ENCODE assay signal across 8 mouse cellular contexts in genomic region chr11:26209811-26210581, GRCm38 (mm10). TPM values are rescaled to one million over a fixed set of nuclear protein-coding genes. Genes with fewer than 3 reads are reported as not detected.
DNase-seq lines count a peak whose midpoint lies in the region; ATAC-seq and TF ChIP-seq lines count a peak whose summit lies in the region.

No protein-coding gene starts in this region.

- H3K27me3 ChIP-seq in lung, embryonic 16.5 days (ENCODE audit: control insufficient read depth, insufficient read depth, low read depth, low read length): no peaks in the 10 kb centered on the region

- no peaks in the 10 kb centered on the region for H3K36me3 ChIP-seq in ES-E14 (ENCODE audit: control insufficient read depth, insufficient read depth, low read length, poor library complexity, severe bottlenecking)
- H3K36me3 ChIP-seq in lung, embryonic 16.5 days (ENCODE audit: control insufficient read depth, insufficient read depth, low read length): no peaks in the 10 kb centered on the region

- H3K9me3 ChIP-seq in ES-E14 (ENCODE audit: control insufficient read depth, insufficient read depth, low read depth, low read length): no peaks in the 10 kb centered on the region
- H3K9me3 ChIP-seq in lung, embryonic 16.5 days (ENCODE audit: control insufficient read depth, low read length): no peaks in the 10 kb centered on the region

- in situ Hi-C loops in ES-E14 (cut with MboI; ENCODE audit: low sequenced_read_pairs in 2 of 2, unreplicated experiment in 2 of 2): no loop called here

- 2% methylated on average over 46 of the region's 73 CpGs for WGBS in lung, embryonic 16.5 days

- peak; percentile 97 for ATAC-seq in lung, embryonic 16.5 days (ENCODE audit: low read depth)

- no peaks in the 10 kb centered on the region; a peak in 1 of 4 replicates for H3K4me1 ChIP-seq in ES-E14 (ENCODE audit: control insufficient read depth in 2 of 2, insufficient read depth in 2 of 2, low read length in 2 of 2, poor library complexity in 1 of 2)
- H3K4me1 ChIP-seq in lung, embryonic 16.5 days (replicated peaks; ENCODE audit: control insufficient read depth, insufficient read depth, low read length): no peaks in the 10 kb centered on the region

- H3K4me3 ChIP-seq in ES-E14 (ENCODE audit: insufficient read depth in 1 of 2, low read depth in 1 of 2, low read length in 2 of 2, poor library complexity in 1 of 2, severe bottlenecking in 1 of 2): peak overlapping the region; percentile 93 to 98
- peak overlapping the region; percentile 62 for H3K4me3 ChIP-seq in lung, embryonic 16.5 days (ENCODE audit: low read length)

- 0 out of 2 replicates have a peak overlapping the region, but pooled peaks have one; percentile 24 for H3K27ac ChIP-seq in ES-E14 (ENCODE audit: insufficient read depth, low read depth, low read length, poor library complexity, severe bottlenecking)
- H3K27ac ChIP-seq in lung, embryonic 16.5 days (ENCODE audit: low read length): peak overlapping the region; percentile 78

- H3K9ac ChIP-seq in ES-E14 (ENCODE audit: insufficient read depth, low read depth, low read length, poor library complexity, severe bottlenecking): peak overlapping the region; percentile 91
- peak overlapping the region; percentile 78 for H3K9ac ChIP-seq in lung, embryonic 16.5 days (ENCODE audit: low read length)

- peak; percentile 37 for DNase-seq in ES-E14 (ENCODE audit: low read depth, low spot score)
- DNase-seq in cerebellum, adult 18-20 months: peak; percentile 10 to 57
- peak; percentile 60 for DNase-seq in forelimb bud, embryonic 11.5 days (ENCODE audit: low read depth, low spot score)
- DNase-seq in heart, postnatal 4 days: peak; percentile 68
- DNase-seq in layer of hippocampus, postnatal 10 days (ENCODE audit: low spot score in 2 of 2): peak; percentile 71 to 75
- DNase-seq in ovary, postnatal 14 days (ENCODE audit: low spot score): peak; percentile 54
- peak; percentile 63 for DNase-seq in thymus, postnatal 25 days

- H3K4me2 ChIP-seq in lung, embryonic 16.5 days (ENCODE audit: low read depth, low read length): peak overlapping the region; percentile 58

TF ChIP-seq in ES-E14, 5 proteins besides CTCF, POLR2A, EP300 and RAD21:
- no peak for TF ChIP-seq HCFC1 (IDR thresholded peaks at IDR 0.05; ENCODE audit: borderline replicate concordance, insufficient read depth, low read length)
- no peak for TF ChIP-seq ZNF384 (IDR thresholded peaks at IDR 0.05; ENCODE audit: low read depth, low read length)
- no peak for TF ChIP-seq CHD2 (IDR thresholded peaks at IDR 0.05; ENCODE audit: low read depth, low read length)
- TF ChIP-seq MAFK (IDR thresholded peaks at IDR 0.05; ENCODE audit: insufficient read depth, low read depth, low read length): no peak
- TF ChIP-seq ZC3H11A (IDR thresholded peaks at IDR 0.05; ENCODE audit: borderline replicate concordance, low read depth, low read length): no peak

RNA-seq across cellular contexts. Expression of gene 5730522E02Rik, which starts 0.6 kb away (rescaled TPM):
- total RNA-seq in ES-E14 (2012; rRNA removed): 0.62 and 1.5 TPM in 2 replicates
- 1 to 10 TPM in 1 of 2 experiments, under 1 TPM in 1; 0.93 to 1.0 TPM for total RNA-seq in heart, postnatal 4 days (2021)
- 10 to 100 TPM; 13.6 to 19.5 TPM for total RNA-seq in layer of hippocampus, postnatal 10 days (2021)
- polyA plus RNA-seq in lung, embryonic 16.5 days (2015; fragmentation: Nextera tagmentation; extraction: Ambion mirVana): 1.6 and 1.7 TPM in 2 replicates

Comparison
In these comparisons a context has a peak if more than half of its experiments do, and no peak if none do; other contexts are left out.
1. Peak in every context shown above with its lines: DNase-seq, ATAC-seq, H3K4me3 ChIP-seq and H3K27ac ChIP-seq.